Mouse (Mus musculus) heart, embryonic 10.5 days (tissue): ENCODE results near the gene Naga. TPM values are rescaled to one million over a fixed set of nuclear protein-coding genes. Genes with fewer than 3 reads are reported as not detected.

Experiments used
- DNase-seq: peaks from one replicate; pipeline ENCODE4 v3.0.0-alpha.2; 2017; ENCODE audit warnings: low spot score
- H3K27ac ChIP-seq: fragments of 300-500 bp; sonication (generic); 2 replicates; pipeline ENCODE4 v1.5.1; 2016; ENCODE audit warnings: mild to moderate bottlenecking
- H3K27me3 ChIP-seq: fragments of 300-500 bp; sonication (generic); 2 replicates; pipeline ENCODE4 v1.6.1; 2016; ENCODE audit warnings: mild to moderate bottlenecking; ENCODE audit not compliant: poor library complexity, insufficient read depth, severe bottlenecking
- H3K36me3 ChIP-seq: fragments of 300-500 bp; sonication (generic); 2 replicates; pipeline ENCODE4 v1.6.1; 2016; ENCODE audit warnings: mild to moderate bottlenecking, moderate library complexity
- H3K4me1 ChIP-seq: fragments of 300-500 bp; sonication (generic); 2 replicates; pipeline ENCODE4 v1.6.1; 2016; ENCODE audit warnings: mild to moderate bottlenecking
- H3K4me3 ChIP-seq: fragments of 300-500 bp; sonication (generic); 2 replicates; pipeline ENCODE4 v1.5.1; 2016; ENCODE audit warnings: mild to moderate bottlenecking, moderate library complexity
- H3K9me3 ChIP-seq: fragments of 300-500 bp; sonication (generic); 2 replicates; pipeline ENCODE4 v1.6.1; 2016; ENCODE audit warnings: mild to moderate bottlenecking, moderate library complexity
- WGBS: fragments of 180-500 bp; shearing (Covaris S2); methylation state at CpG from one replicate; pipeline ENCODE4 v1.1.7; 2016; 5-methylcytosine and 5-hydroxymethylcytosine counted together
- polyA plus RNA-seq: library from polyadenylated mRNA; unstranded; fragments of >200 nt; fragmentation: Nextera tagmentation; extraction: Ambion mirVana; gene quantifications from 2 replicates; pipeline ENCODE4 v1.2.1, GENCODE M21; 2016

The Naga gene
- polyA plus RNA-seq = 28.4 and 32.3 TPM in 2 replicates

DNA sequence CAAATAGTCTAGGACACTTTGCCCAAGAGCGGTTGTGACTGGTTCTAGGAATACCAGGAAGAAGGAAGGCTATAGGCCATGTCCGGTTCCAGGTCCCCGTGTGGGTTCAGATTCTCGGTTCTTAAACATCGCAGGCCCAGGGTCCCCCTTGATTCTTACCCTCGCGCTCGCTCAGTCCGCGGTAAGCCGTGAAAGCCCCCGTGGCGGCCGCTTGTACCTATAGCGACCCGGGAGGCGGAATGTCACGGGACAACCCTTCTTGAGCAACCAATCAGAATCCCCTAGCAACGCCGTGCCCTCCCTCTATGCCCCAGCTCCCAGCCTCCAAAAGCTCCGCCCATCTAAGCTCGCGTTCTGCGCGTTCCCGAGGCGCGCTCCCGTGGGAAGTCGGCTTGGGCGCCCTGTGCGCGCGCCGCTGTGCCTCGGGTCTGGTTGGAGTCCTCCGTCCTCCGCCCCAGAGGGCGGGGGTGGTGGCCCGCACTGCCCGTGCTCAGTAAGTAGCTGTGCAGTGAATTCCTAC lies at the start of gene Naga, which contains the start of the genes Pheta2 and Smdt1:
TSS of gene Naga (minus strand) at position 333 of the 520 bp plus-strand sequence.
TSS of gene Pheta2 (plus strand) at position 350 of the 520 bp plus-strand sequence.
TSS of gene Smdt1 (plus strand) at position 367 of the 520 bp plus-strand sequence.
- H3K27me3 ChIP-seq = peaks cover 6% of the 10 kb centered on the region
- peaks cover 48% of the 10 kb centered on the region for H3K4me1 ChIP-seq
- under 1% methylated on average over 41 of the region's 41 CpGs for WGBS
- H3K27ac ChIP-seq = peak within 1 kb of the TSS; percentile 91
- DNase-seq = peak; percentile 98
- no peaks in the 10 kb centered on the region for H3K9me3 ChIP-seq
- peak within 1 kb of the TSS; percentile 68 for H3K4me3 ChIP-seq
- H3K36me3 ChIP-seq = peaks cover 38% of the 10 kb centered on the region

DNA sequence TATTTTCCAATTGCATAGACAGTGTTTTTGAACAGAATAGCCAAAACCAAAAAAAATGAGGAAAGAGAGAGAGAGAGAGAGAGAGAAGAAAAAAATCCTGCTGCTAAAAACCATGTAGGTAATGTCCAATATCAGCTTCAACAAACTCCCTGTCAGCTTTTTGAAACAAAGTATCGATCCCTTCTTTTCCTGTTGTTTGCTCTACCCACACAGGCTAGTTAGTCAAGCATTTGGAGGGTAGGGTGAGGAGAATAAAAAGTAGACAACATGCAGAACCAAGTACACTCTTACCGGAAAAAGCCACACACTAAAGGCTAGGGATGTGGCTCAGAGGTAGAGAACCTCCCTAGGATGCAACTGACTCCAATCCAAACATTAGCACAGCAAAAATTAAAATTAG lies 47.0 kb upstream of the Naga start:
- Histone ChIP-seq H3K27me3 (no peaks in the 10 kb centered on the region), H3K4me3 (no peak overlapping the region), H3K9me3 (no peaks in the 10 kb centered on the region), H3K36me3 (no peaks in the 10 kb centered on the region), H3K4me1 (peaks cover 4% of the 10 kb centered on the region; the same call in 1 of the 2 replicates), H3K27ac (no peak overlapping the region)
- WGBS = 87% methylated on average over 2 of the region's 2 CpGs
- DNase-seq = no peak

DNA sequence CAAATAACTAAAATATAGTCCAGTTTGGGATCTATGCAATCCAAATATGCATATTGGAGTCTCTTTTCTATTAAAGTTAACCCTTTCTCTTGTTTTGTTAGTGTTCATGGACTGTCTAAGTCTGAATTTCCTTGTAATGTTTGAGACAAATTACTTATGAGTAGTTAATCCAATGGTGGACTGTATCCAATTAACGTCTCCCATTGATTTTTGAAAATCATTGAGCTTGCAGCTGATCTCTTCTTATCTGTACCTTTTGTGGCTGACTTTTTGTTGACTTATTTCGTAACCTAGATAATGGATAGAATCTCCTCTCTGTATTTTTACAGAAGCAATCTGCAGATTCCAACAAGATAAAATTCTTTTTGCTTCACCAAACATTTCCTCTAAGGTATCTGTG lies 43.7 kb upstream of the Naga start:
- Histone ChIP-seq H3K27me3 (0 out of 2 replicates have a peak, but pooled peaks cover 3% of the 10 kb centered on the region), H3K9me3 (no peaks in the 10 kb centered on the region), H3K4me3 (no peak overlapping the region), H3K36me3 (no peaks in the 10 kb centered on the region), H3K4me1 (peaks cover 33% of the 10 kb centered on the region), H3K27ac (no peak overlapping the region)
- WGBS = 79% methylated on average over 2 of the region's 2 CpGs
- no peak for DNase-seq

DNA sequence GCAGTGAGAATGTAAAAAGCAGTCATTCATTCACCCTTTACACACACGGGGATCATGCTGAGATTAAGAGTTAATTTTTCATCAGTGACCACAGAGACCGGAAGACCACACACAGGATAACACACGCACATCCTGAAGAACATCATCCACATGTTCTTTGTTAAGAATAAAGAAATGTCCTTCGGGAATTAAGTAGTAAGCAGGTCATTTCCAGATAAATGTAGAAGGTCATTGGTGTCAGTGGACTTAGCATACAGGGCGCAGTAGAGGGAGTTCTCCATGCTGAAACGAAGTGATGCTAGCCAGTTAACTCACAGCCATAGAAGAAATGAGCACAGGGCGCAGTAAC lies 42.0 kb upstream of the Naga start:
- H3K4me1 ChIP-seq = peaks cover 33% of the 10 kb centered on the region
- peak overlapping the region; percentile 65 for H3K4me3 ChIP-seq
- no peaks in the 10 kb centered on the region for H3K36me3 ChIP-seq
- no peak for DNase-seq
- peak overlapping the region; percentile 89 for H3K27ac ChIP-seq
- 42% methylated on average over 7 of the region's 7 CpGs for WGBS
- 0 out of 2 replicates have a peak, but pooled peaks cover 3% of the 10 kb centered on the region for H3K27me3 ChIP-seq
- H3K9me3 ChIP-seq = no peaks in the 10 kb centered on the region

DNA sequence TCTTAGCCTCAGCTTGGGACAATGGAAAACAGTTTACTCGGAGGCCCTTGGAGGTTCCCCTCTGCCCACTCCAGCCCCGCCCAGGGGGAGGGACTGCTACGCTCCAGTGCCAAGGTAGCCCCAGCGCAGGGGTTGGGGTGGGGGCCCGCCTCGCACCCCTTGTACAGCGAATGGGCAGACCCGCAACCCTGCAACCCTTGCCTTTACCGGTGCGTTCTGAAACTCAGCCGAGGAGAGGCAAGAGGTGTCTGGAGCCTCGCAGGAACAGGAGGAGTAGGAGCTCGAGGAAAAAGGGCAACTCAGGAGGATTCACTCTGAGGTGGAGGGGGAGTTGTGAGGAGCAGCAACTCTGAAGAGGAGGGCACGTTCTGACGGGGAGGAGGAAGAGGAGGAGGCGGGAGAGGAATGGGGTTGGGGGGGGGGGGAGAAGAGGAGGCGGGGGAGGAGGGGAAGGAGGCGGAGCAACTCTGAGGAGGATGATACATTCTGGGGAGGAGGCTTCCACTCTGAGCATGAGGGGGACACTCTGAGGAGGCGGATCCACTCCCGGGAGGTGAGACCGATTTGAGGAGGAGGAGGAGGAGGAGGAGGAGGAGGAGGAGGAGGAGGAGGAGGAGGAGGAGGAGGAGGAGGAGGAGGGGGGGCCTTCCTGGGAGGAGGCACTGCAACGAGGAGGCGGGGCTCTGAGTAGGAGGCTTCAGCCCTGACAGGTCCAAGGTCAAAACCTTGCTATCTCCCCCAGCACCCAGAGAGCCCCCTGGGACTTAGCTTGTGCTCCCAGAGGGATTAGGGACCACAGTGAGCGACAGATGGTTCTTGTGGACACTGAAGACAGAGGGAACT lies 41.4 kb upstream of the Naga start, which contains the start of gene Cyp2d22:
TSS of gene Cyp2d22 (minus strand) at position 390 of the 843 bp plus-strand sequence.
- no peaks in the 10 kb centered on the region for H3K9me3 ChIP-seq
- H3K27me3 ChIP-seq = 0 out of 2 replicates have a peak, but pooled peaks cover 3% of the 10 kb centered on the region
- peak within 1 kb of the TSS; percentile 65 for H3K4me3 ChIP-seq
- H3K4me1 ChIP-seq = peaks cover 33% of the 10 kb centered on the region
- no peak for DNase-seq
- H3K36me3 ChIP-seq = no peaks in the 10 kb centered on the region
- H3K27ac ChIP-seq = peak within 1 kb of the TSS; percentile 89
- WGBS = 1% methylated on average over 19 of the region's 24 CpGs

DNA sequence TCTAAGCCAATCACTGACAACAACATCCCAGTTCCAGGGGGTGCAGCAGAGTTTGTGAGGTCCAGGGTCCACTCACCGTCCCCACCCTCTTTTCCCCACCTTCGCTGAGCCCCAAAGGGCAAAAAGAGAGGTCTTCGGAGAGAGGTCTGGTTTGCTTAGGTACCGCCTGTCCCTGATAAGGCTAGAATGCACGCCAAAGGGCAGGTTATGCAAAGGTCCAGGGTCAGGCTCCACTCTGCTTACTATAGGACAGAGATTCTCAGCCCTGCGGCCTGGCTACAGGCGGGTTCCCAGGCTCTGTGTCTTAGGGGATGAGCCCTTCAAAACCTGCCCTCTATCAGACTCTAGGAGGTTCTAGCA lies 40.8 kb upstream of the Naga start:
- no peaks in the 10 kb centered on the region for H3K36me3 ChIP-seq
- H3K4me1 ChIP-seq = peaks cover 33% of the 10 kb centered on the region
- H3K27ac ChIP-seq = peak overlapping the region; percentile 89
- H3K9me3 ChIP-seq = no peaks in the 10 kb centered on the region
- H3K27me3 ChIP-seq = 0 out of 2 replicates have a peak, but pooled peaks cover 3% of the 10 kb centered on the region
- 10% methylated on average over 7 of the region's 7 CpGs for WGBS
- peak overlapping the region; percentile 65 for H3K4me3 ChIP-seq
- no peak for DNase-seq

DNA sequence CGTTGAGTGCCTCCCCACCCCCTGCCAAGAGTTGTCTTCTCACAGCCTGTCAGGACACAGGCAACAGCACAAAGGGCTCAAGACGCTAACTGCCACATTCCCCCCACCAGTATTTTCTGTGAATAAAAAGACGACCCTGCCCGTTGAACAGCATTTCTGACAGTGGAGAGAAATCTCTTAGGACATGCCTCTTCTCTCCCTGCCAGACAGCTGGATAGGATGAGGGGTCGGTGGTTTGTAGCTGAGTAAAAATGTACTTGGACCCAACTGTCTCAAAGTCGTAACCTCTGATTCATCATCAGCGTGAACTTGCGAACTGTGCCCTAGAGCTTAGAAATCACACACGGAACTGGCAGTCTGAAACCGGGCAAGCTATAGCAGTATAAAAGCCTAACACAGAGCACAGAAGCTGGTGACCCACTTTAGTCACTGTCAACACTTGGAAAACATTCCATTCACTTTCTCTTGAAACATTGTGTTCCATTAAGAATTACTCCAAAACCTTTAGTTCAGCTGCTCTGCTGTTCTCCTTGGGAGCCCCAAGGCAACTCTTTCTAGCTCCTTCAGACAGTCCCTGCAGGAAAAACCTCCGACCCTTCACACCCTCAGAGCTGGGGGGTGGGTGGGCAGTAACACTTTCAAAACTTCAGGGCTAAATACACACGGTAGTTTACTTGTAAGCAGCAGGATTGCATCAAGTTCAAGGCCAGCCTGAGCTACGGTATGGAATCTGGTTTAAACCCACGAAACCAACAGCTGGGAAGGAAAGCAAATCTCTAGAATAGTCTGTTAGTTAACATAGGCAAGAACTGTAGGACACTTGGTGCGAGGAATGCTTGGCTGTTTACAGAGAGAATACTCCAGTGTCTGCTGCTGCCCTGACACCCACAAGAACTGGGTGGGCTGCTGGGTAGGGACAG lies 39.8 kb upstream of the Naga start:
- no peak overlapping the region for H3K4me3 ChIP-seq
- H3K9me3 ChIP-seq = no peaks in the 10 kb centered on the region
- H3K27ac ChIP-seq = 0 out of 2 replicates have a peak overlapping the region, but pooled peaks have one; percentile 3
- peaks cover 33% of the 10 kb centered on the region for H3K4me1 ChIP-seq
- WGBS = 53% methylated on average over 15 of the region's 15 CpGs
- H3K36me3 ChIP-seq = no peaks in the 10 kb centered on the region
- H3K27me3 ChIP-seq = 0 out of 2 replicates have a peak, but pooled peaks cover 3% of the 10 kb centered on the region
- DNase-seq = no peak

DNA sequence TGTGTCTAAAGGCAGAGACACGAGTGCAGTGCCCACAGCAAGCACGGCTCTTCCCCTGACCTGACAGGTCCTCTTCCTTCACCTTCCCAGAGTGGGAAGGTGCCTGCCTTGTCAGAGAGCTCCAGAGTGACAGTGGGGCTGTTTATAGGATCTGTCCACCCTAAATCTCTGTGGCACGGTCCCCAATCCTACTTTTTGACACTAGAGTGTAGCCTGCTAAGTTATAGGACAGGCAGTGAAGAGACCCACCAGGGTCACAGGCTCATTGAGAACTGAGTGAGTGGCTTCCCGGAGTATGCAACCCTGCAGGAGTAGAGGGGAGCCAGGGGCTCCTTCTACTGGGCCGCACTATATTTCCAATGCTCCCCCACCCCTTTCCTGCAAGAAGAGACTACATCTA lies 39.0 kb upstream of the Naga start:
- Histone ChIP-seq H3K4me3 (no peak overlapping the region), H3K36me3 (0 out of 2 replicates have a peak, but pooled peaks cover under 1% of the 10 kb centered on the region), H3K9me3 (no peaks in the 10 kb centered on the region), H3K27me3 (0 out of 2 replicates have a peak, but pooled peaks cover 3% of the 10 kb centered on the region), H3K4me1 (peaks cover 33% of the 10 kb centered on the region), H3K27ac (0 out of 2 replicates have a peak overlapping the region, but pooled peaks have one; percentile 3)
- DNase-seq = no peak
- 72% methylated on average over 5 of the region's 5 CpGs for WGBS

DNA sequence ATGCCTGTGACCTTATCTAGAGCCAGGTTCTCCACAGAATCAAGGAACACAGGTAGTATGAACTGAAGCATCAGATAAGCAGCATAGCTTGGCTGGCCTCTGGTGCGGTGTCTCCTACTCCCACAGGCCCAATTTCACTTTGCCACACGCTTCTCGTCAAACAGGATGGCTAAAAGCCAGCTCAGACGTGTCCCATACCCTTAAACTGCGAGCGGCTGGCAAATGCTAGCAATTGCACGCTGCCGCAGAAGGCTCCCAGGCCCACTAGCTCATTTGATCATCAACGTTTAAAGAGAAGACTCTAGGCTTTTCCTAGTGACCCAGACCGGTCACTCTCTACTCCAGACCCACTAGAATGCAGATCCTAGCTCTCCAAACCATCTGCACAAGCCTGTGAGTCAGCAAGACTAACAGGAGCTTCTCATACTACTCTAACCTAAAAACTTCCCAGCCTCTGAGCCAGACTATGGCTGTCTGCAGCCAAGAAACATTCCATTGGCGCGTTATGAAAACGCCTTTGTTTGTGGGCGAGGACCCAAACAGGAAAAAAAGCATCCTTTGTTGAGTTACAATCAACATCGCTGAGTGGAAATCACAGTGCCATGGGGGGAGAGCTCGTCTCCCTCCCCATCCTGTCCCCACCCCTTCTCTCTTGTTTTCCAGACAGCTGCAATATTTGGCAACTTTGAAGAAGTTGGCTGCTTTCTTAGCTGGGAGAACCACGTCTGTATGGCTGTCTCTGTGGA lies 37.8 kb upstream of the Naga start:
- 0 out of 2 replicates have a peak, but pooled peaks cover 3% of the 10 kb centered on the region for H3K27me3 ChIP-seq
- 68% methylated on average over 17 of the region's 17 CpGs for WGBS
- peaks cover 33% of the 10 kb centered on the region for H3K4me1 ChIP-seq
- no peak overlapping the region for H3K27ac ChIP-seq
- no peak for DNase-seq
- no peaks in the 10 kb centered on the region for H3K9me3 ChIP-seq
- 0 out of 2 replicates have a peak, but pooled peaks cover 3% of the 10 kb centered on the region for H3K36me3 ChIP-seq
- no peak overlapping the region for H3K4me3 ChIP-seq

DNA sequence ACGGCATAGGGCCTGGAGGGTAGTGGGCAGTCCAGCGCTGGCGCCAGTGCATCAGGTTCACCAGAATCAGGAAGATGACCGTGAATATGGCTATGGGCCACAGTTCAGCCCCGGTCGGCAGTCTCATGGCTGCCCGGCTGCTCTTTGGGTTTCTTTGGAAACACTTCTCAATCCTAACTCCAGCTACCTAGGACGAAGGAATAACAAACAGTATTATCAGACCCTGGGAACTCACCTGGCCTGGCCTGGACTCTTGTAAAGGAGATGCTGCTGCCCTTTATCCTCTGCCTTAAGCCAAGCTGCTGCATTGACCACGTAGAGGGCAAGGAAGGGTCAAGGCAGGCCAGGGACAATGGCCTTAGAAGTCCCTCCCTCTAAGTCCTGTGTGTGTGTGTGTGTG lies 37.1 kb upstream of the Naga start:
- Histone ChIP-seq H3K36me3 (0 out of 2 replicates have a peak, but pooled peaks cover 3% of the 10 kb centered on the region), H3K27ac (no peak overlapping the region), H3K9me3 (no peaks in the 10 kb centered on the region), H3K4me3 (no peak overlapping the region), H3K4me1 (peaks cover 30% of the 10 kb centered on the region), H3K27me3 (0 out of 2 replicates have a peak, but pooled peaks cover 3% of the 10 kb centered on the region)
- no peak for DNase-seq
- 88% methylated on average over 9 of the region's 9 CpGs for WGBS

DNA sequence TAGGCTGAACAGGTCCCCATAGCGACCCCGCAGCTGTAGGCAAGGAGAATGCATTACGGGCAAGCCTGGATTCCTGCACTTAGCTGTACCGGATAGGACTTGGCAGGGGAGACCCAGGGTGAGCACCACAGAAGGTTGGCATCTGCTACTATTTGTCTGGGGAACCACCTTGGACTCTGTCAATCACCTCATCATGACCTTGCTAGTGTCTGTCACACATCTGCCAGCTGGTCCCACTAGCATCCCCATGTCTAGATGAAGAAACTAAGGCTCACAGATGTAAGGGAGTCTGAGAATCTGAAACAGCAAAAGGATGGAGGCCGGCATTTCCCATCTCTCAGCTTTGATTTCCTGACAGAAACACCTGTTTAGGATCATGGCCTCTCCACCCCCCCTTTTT lies 35.7 kb upstream of the Naga start:
- no peaks in the 10 kb centered on the region for H3K9me3 ChIP-seq
- 0 out of 2 replicates have a peak, but pooled peaks cover 3% of the 10 kb centered on the region for H3K27me3 ChIP-seq
- DNase-seq = no peak
- H3K27ac ChIP-seq = no peak overlapping the region
- 0 out of 2 replicates have a peak, but pooled peaks cover 3% of the 10 kb centered on the region for H3K36me3 ChIP-seq
- no peak overlapping the region for H3K4me3 ChIP-seq
- WGBS = 83% methylated on average over 5 of the region's 5 CpGs
- H3K4me1 ChIP-seq = peaks cover 16% of the 10 kb centered on the region
